In genomic region chr15:79166712-79167111, GRCm38 (mm10) we compare ENCODE assay signal across 15 mouse cellular contexts. TPM values are rescaled to one million over a fixed set of nuclear protein-coding genes. Genes with fewer than 3 reads are reported as not detected.
DNase-seq lines count a peak whose midpoint lies in the region; ATAC-seq and TF ChIP-seq lines count a peak whose summit lies in the region.
"Had no signal": no experiment of that assay in that cellular context is flagged by ENCODE, and none has a peak within 500 bp of the region (broad histone marks: within the 10 kb centered on the region; RNA-seq: fewer than 3 reads in every experiment).

No protein-coding gene starts in this region.

- H3K4me1 ChIP-seq in embryonic facial prominence, embryonic 15.5 days, result peaks cover 10% of the 10 kb centered on the region
- peaks cover 36% of the 10 kb centered on the region for H3K4me1 ChIP-seq in neural tube, embryonic 13.5 days (replicated peaks)

- TF ChIP-seq CTCF in layer of hippocampus, adult 2 months (conservative IDR thresholded peaks at IDR 0.05), result no peak; the same call in 1 of the 2 replicates

- WGBS in embryonic facial prominence, embryonic 15.5 days, result 52% methylated on average over 8 of the region's 8 CpGs
- WGBS in neural tube, embryonic 13.5 days, result 36% methylated on average over 8 of the region's 8 CpGs

- no peak overlapping the region for H3K9ac ChIP-seq in embryonic facial prominence, embryonic 15.5 days
- H3K9ac ChIP-seq in neural tube, embryonic 13.5 days, result peak overlapping the region; percentile 57; the same call in 1 of the 2 replicates
- H3K9ac ChIP-seq: limb, embryonic 15.5 days had no signal

- H3K9me3 ChIP-seq in embryonic facial prominence, embryonic 15.5 days (replicated peaks), result no peaks in the 10 kb centered on the region
- no peaks in the 10 kb centered on the region for H3K9me3 ChIP-seq in neural tube, embryonic 13.5 days
- H3K9me3 ChIP-seq: limb, embryonic 15.5 days had no signal

- ATAC-seq in embryonic facial prominence, embryonic 15.5 days (ENCODE audit: insufficient number of reproducible peaks, low FRiP score, low TSS enrichment, low read depth), result peak; percentile 31; the same call in 1 of the 2 replicates
- 0 out of 2 replicates have a peak, but pooled peaks have one; percentile 57 for ATAC-seq in neural tube, embryonic 13.5 days (ENCODE audit: low read depth)
- ATAC-seq: activated CD4-positive, CD25-positive, alpha-beta regulatory T cell, adult 4 months had no signal

- H3K36me3 ChIP-seq in embryonic facial prominence, embryonic 15.5 days, result no peaks in the 10 kb centered on the region
- no peaks in the 10 kb centered on the region for H3K36me3 ChIP-seq in neural tube, embryonic 13.5 days
- H3K36me3 ChIP-seq: limb, embryonic 15.5 days had no signal

- H3K4me2 ChIP-seq in embryonic facial prominence, embryonic 15.5 days (replicated peaks), result no peak overlapping the region
- peak overlapping the region; percentile 37 for H3K4me2 ChIP-seq in neural tube, embryonic 13.5 days
- H3K4me2 ChIP-seq: limb, embryonic 15.5 days had no signal

- DNase-seq in layer of hippocampus, adult 2 months (ENCODE audit: low spot score in 2 of 2), result no peak
- no peak for DNase-seq in layer of hippocampus, postnatal 36 days
- DNase-seq in embryo, embryonic 11 days, result peak; percentile 50
- no peak for DNase-seq in left cerebral cortex, adult 18-20 months (ENCODE audit: low spot score in 2 of 2)
- DNase-seq in right cerebral cortex, adult 18-20 months, result no peak
- DNase-seq: heart, adult 11 months; lung, postnatal 10 days; spleen, adult 18-20 months; thymus, postnatal 25 days had no signal

- H3K27me3 ChIP-seq in embryonic facial prominence, embryonic 15.5 days, result peaks cover 50% of the 10 kb centered on the region
- H3K27me3 ChIP-seq in neural tube, embryonic 13.5 days, result peaks cover 43% of the 10 kb centered on the region

- no peak overlapping the region; the same call in 1 of the 2 replicates for H3K4me3 ChIP-seq in layer of hippocampus, adult 2 months
- H3K4me3 ChIP-seq in embryonic facial prominence, embryonic 15.5 days (replicated peaks), result no peak overlapping the region
- H3K4me3 ChIP-seq in neural tube, embryonic 13.5 days, result peak overlapping the region; percentile 17
- H3K4me3 ChIP-seq: limb, embryonic 15.5 days had no signal

- H3K27ac ChIP-seq in layer of hippocampus, adult 2 months, result peak overlapping the region; percentile 74; the same call in 1 of the 2 replicates
- no peak overlapping the region for H3K27ac ChIP-seq in embryonic facial prominence, embryonic 15.5 days (replicated peaks)
- H3K27ac ChIP-seq in neural tube, embryonic 13.5 days (replicated peaks), result peak overlapping the region; percentile 76
- H3K27ac ChIP-seq: kidney, postnatal 0 days; limb, embryonic 15.5 days had no signal

RNA-seq across cellular contexts. Expression of gene Sox10, which starts 1.7 kb away (rescaled TPM):
- total RNA-seq in layer of hippocampus, adult 2 months (2021), result 10 to 100 TPM; 27.7 to 30.4 TPM
- total RNA-seq in layer of hippocampus, postnatal 36 days (2021), result 10 to 100 TPM; 28.9 to 31.6 TPM
- 11.8 and 12.5 TPM in 2 replicates for polyA plus RNA-seq in embryonic facial prominence, embryonic 15.5 days (2015; fragmentation: Nextera tagmentation; extraction: Ambion mirVana)
- 20.4 and 23.5 TPM in 2 replicates for polyA plus RNA-seq in neural tube, embryonic 13.5 days (2015; fragmentation: Nextera tagmentation; extraction: Ambion mirVana)
- total RNA-seq in left cerebral cortex, adult 18-20 months (2021), result 10 to 100 TPM; 19.6 to 26.1 TPM
- total RNA-seq: neutrophil, adult 5-6 weeks had no signal
- polyA plus RNA-seq: activated CD4-positive, CD25-positive, alpha-beta regulatory T cell, adult 4 months had no signal

RNA-seq across cellular contexts. Expression of gene 1700088E04Rik, which starts 25.7 kb away (rescaled TPM):
- total RNA-seq in layer of hippocampus, adult 2 months (2021), result 10 to 100 TPM in 1 of 2 experiments, 1 to 10 TPM in 1; 8.8 to 10.3 TPM
- total RNA-seq in layer of hippocampus, postnatal 36 days (2021), result 1 to 10 TPM; 8.9 to 9.3 TPM
- polyA plus RNA-seq in embryonic facial prominence, embryonic 15.5 days (2015; fragmentation: Nextera tagmentation; extraction: Ambion mirVana), result 17.2 and 25.2 TPM in 2 replicates
- polyA plus RNA-seq in neural tube, embryonic 13.5 days (2015; fragmentation: Nextera tagmentation; extraction: Ambion mirVana), result 12.4 and 13.1 TPM in 2 replicates
- total RNA-seq in left cerebral cortex, adult 18-20 months (2021), result 10 to 100 TPM in 1 of 2 experiments, 1 to 10 TPM in 1; 7.3 to 10.8 TPM

RNA-seq across cellular contexts. Expression of gene Polr2f, which starts 25.9 kb away (rescaled TPM):
- total RNA-seq in layer of hippocampus, adult 2 months (2021), result 100 to 1,000 TPM in 1 of 2 experiments, 10 to 100 TPM in 1; 97.9 to 103 TPM
- 100 to 1,000 TPM in 1 of 2 experiments, 10 to 100 TPM in 1; 98.9 to 101 TPM for total RNA-seq in layer of hippocampus, postnatal 36 days (2021)
- 304 and 333 TPM in 2 replicates for polyA plus RNA-seq in embryonic facial prominence, embryonic 15.5 days (2015; fragmentation: Nextera tagmentation; extraction: Ambion mirVana)
- polyA plus RNA-seq in neural tube, embryonic 13.5 days (2015; fragmentation: Nextera tagmentation; extraction: Ambion mirVana), result 259 and 278 TPM in 2 replicates
- 100 to 1,000 TPM; 102 to 111 TPM for total RNA-seq in left cerebral cortex, adult 18-20 months (2021)

RNA-seq across cellular contexts. Expression of gene Micall1, which starts 58.0 kb away (rescaled TPM):
- total RNA-seq in layer of hippocampus, adult 2 months (2021), result 10 to 100 TPM; 31.4 to 35.3 TPM
- total RNA-seq in layer of hippocampus, postnatal 36 days (2021), result 10 to 100 TPM; 33.1 to 34.5 TPM
- 16.8 and 17.3 TPM in 2 replicates for polyA plus RNA-seq in embryonic facial prominence, embryonic 15.5 days (2015; fragmentation: Nextera tagmentation; extraction: Ambion mirVana)
- 10.4 and 11.2 TPM in 2 replicates for polyA plus RNA-seq in neural tube, embryonic 13.5 days (2015; fragmentation: Nextera tagmentation; extraction: Ambion mirVana)
- total RNA-seq in left cerebral cortex, adult 18-20 months (2021), result 10 to 100 TPM; 22.2 to 26.8 TPM
